Mouse (Mus musculus): ENCODE measurements at regions not wholly inside any gene's neighbourhood (a gene's known extent, or its start where the extent isn't known, plus 50 kb on each side); places are given as distances from the start of the nearest gene placed in this dataset.

- Histone ChIP-seq H3K4me3 (no peak overlapping the region), H3K36me3 (no peaks in the 10 kb centered on the region), H3K9me3 (no peaks in the 10 kb centered on the region), H3K27ac (no peak overlapping the region), H3K9ac (no peak overlapping the region), H3K27me3 (no peaks in the 10 kb centered on the region), H3K4me2 (replicated peaks) (no peak overlapping the region), H3K4me1 (no peaks in the 10 kb centered on the region)
- 84% methylated on average over 1 of the region's 1 CpGs for WGBS
- no peak for ATAC-seq (ENCODE audit: low FRiP score, low read depth)
Measured at GRCm38 (mm10) chr4:67899109-67899508, 1055.1 kb downstream of the Brinp1 start.

- Histone ChIP-seq H3K4me1 (no peaks in the 10 kb centered on the region), H3K36me3 (no peaks in the 10 kb centered on the region), H3K27ac (no peak overlapping the region), H3K9ac (no peak overlapping the region), H3K4me2 (replicated peaks) (no peak overlapping the region), H3K4me3 (no peak overlapping the region), H3K27me3 (no peaks in the 10 kb centered on the region), H3K9me3 (no peaks in the 10 kb centered on the region)
- WGBS: 80% methylated on average over 1 of the region's 1 CpGs
- no peak for ATAC-seq (ENCODE audit: low FRiP score, low read depth)
Measured at GRCm38 (mm10) chr4:67891946-67892575, 1062.1 kb downstream of the Brinp1 start.

GRCm38 (mm10) chr4:67887954-67888353, 1060.6 kb downstream of the Tlr4 start:
- no peaks in the 10 kb centered on the region for H3K36me3 ChIP-seq
- no peaks in the 10 kb centered on the region for H3K27me3 ChIP-seq
- H3K4me3 ChIP-seq: no peak overlapping the region
- no peak overlapping the region for H3K27ac ChIP-seq
- H3K9me3 ChIP-seq: no peaks in the 10 kb centered on the region
- no peak overlapping the region for H3K9ac ChIP-seq
- no peak for ATAC-seq (ENCODE audit: low FRiP score, low read depth)
- H3K4me2 ChIP-seq (replicated peaks): no peak overlapping the region
- no peaks in the 10 kb centered on the region for H3K4me1 ChIP-seq

GRCm38 (mm10) chr4:67885204-67885603, 1057.8 kb downstream of the Tlr4 start:
- H3K4me1 ChIP-seq: no peaks in the 10 kb centered on the region
- no peak for ATAC-seq (ENCODE audit: low FRiP score, low read depth)
- H3K27ac ChIP-seq: no peak overlapping the region
- H3K4me2 ChIP-seq (replicated peaks): no peak overlapping the region
- H3K36me3 ChIP-seq: no peaks in the 10 kb centered on the region
- no peak overlapping the region for H3K4me3 ChIP-seq
- no peaks in the 10 kb centered on the region for H3K27me3 ChIP-seq
- no peaks in the 10 kb centered on the region for H3K9me3 ChIP-seq
- no peak overlapping the region for H3K9ac ChIP-seq

- no peak for ATAC-seq (ENCODE audit: low FRiP score, low read depth)
- Histone ChIP-seq H3K9ac (no peak overlapping the region), H3K4me1 (no peaks in the 10 kb centered on the region), H3K27ac (no peak overlapping the region), H3K27me3 (no peaks in the 10 kb centered on the region), H3K36me3 (no peaks in the 10 kb centered on the region), H3K4me3 (no peak overlapping the region), H3K4me2 (replicated peaks) (no peak overlapping the region), H3K9me3 (no peaks in the 10 kb centered on the region)
- 78% methylated on average over 2 of the region's 2 CpGs for WGBS
Measured at GRCm38 (mm10) chr4:67862218-67862617, 1034.8 kb downstream of the Tlr4 start.

- WGBS: 69% methylated on average over 1 of the region's 1 CpGs
- Histone ChIP-seq H3K4me2 (replicated peaks) (no peak overlapping the region), H3K27me3 (no peaks in the 10 kb centered on the region), H3K27ac (no peak overlapping the region), H3K4me1 (no peaks in the 10 kb centered on the region), H3K9me3 (no peaks in the 10 kb centered on the region), H3K36me3 (no peaks in the 10 kb centered on the region), H3K4me3 (no peak overlapping the region), H3K9ac (no peak overlapping the region)
- no peak for ATAC-seq (ENCODE audit: low FRiP score, low read depth)
Measured at GRCm38 (mm10) chr4:67861801-67862200, 1034.4 kb downstream of the Tlr4 start.

GRCm38 (mm10) chr4:67853001-67853400, 1025.6 kb downstream of the Tlr4 start:
- H3K9me3 ChIP-seq: no peaks in the 10 kb centered on the region
- no peaks in the 10 kb centered on the region for H3K36me3 ChIP-seq
- H3K27me3 ChIP-seq: no peaks in the 10 kb centered on the region
- no peak overlapping the region for H3K4me3 ChIP-seq
- WGBS: 78% methylated on average over 4 of the region's 4 CpGs
- H3K4me2 ChIP-seq (replicated peaks): no peak overlapping the region
- ATAC-seq (ENCODE audit: low FRiP score, low read depth): no peak
- H3K27ac ChIP-seq: no peak overlapping the region
- no peaks in the 10 kb centered on the region for H3K4me1 ChIP-seq
- H3K9ac ChIP-seq: no peak overlapping the region

GRCm38 (mm10) chr4:67833397-67833796, 1006.0 kb downstream of the Tlr4 start:
- H3K27ac ChIP-seq: no peak overlapping the region
- H3K9me3 ChIP-seq: no peaks in the 10 kb centered on the region
- 71% methylated on average over 4 of the region's 4 CpGs for WGBS
- H3K4me2 ChIP-seq (replicated peaks): no peak overlapping the region
- no peaks in the 10 kb centered on the region for H3K4me1 ChIP-seq
- H3K27me3 ChIP-seq: no peaks in the 10 kb centered on the region
- H3K36me3 ChIP-seq: no peaks in the 10 kb centered on the region
- H3K4me3 ChIP-seq: no peak overlapping the region
- ATAC-seq (ENCODE audit: low FRiP score, low read depth): no peak
- no peak overlapping the region for H3K9ac ChIP-seq

GRCm38 (mm10) chr4:67825484-67825883, 998.1 kb downstream of the Tlr4 start:
- Histone ChIP-seq H3K9ac (no peak overlapping the region), H3K27me3 (no peaks in the 10 kb centered on the region), H3K4me1 (no peaks in the 10 kb centered on the region), H3K27ac (no peak overlapping the region), H3K9me3 (no peaks in the 10 kb centered on the region), H3K4me3 (no peak overlapping the region), H3K4me2 (replicated peaks) (no peak overlapping the region), H3K36me3 (no peaks in the 10 kb centered on the region)
- 41% methylated on average over 1 of the region's 1 CpGs for WGBS
- ATAC-seq (ENCODE audit: low FRiP score, low read depth): no peak

GRCm38 (mm10) chr4:67796050-67796449, 968.7 kb downstream of the Tlr4 start:
- no peak overlapping the region for H3K4me3 ChIP-seq
- H3K27ac ChIP-seq: no peak overlapping the region
- no peak overlapping the region for H3K4me2 ChIP-seq (replicated peaks)
- H3K27me3 ChIP-seq: no peaks in the 10 kb centered on the region
- no peaks in the 10 kb centered on the region for H3K36me3 ChIP-seq
- H3K9me3 ChIP-seq: no peaks in the 10 kb centered on the region
- H3K4me1 ChIP-seq: no peaks in the 10 kb centered on the region
- WGBS: 65% methylated on average over 1 of the region's 1 CpGs
- ATAC-seq (ENCODE audit: low FRiP score, low read depth): no peak
- H3K9ac ChIP-seq: no peak overlapping the region

Measured in limb, embryonic 13.5 days (tissue).